Comparison of ENCODE assay signal across 8 mouse cellular contexts in genomic region chr8:111939516-111940142, GRCm38 (mm10). TPM values are rescaled to one million over a fixed set of nuclear protein-coding genes. Genes with fewer than 3 reads are reported as not detected.
DNase-seq lines count a peak whose midpoint lies in the region; ATAC-seq and TF ChIP-seq lines count a peak whose summit lies in the region.

No protein-coding gene starts in this region.

- H3K27me3 ChIP-seq in forebrain, embryonic 12.5 days: no peaks in the 10 kb centered on the region
- no peaks in the 10 kb centered on the region for H3K27me3 ChIP-seq in hindbrain, embryonic 10.5 days (ENCODE audit: insufficient read depth, poor library complexity, severe bottlenecking)
- H3K27me3 ChIP-seq in limb, embryonic 14.5 days (ENCODE audit: control insufficient read depth, insufficient read depth, low read length): no peaks in the 10 kb centered on the region
- no peaks in the 10 kb centered on the region for H3K27me3 ChIP-seq in midbrain, embryonic 14.5 days (ENCODE audit: control insufficient read depth, insufficient read depth, low read length)

- H3K36me3 ChIP-seq in forebrain, embryonic 12.5 days (replicated peaks): peaks cover 25% of the 10 kb centered on the region
- H3K36me3 ChIP-seq in hindbrain, embryonic 10.5 days: peaks cover 28% of the 10 kb centered on the region
- peaks cover 16% of the 10 kb centered on the region for H3K36me3 ChIP-seq in limb, embryonic 14.5 days (ENCODE audit: control insufficient read depth, insufficient read depth, low read length)
- H3K36me3 ChIP-seq in midbrain, embryonic 14.5 days (ENCODE audit: control insufficient read depth, insufficient read depth, low read length): peaks cover 22% of the 10 kb centered on the region

- peak overlapping the region; percentile 94 for H3K9ac ChIP-seq in forebrain, embryonic 12.5 days
- H3K9ac ChIP-seq in limb, embryonic 14.5 days (ENCODE audit: low read depth, low read length, severe bottlenecking): peak overlapping the region; percentile 12
- peak overlapping the region; percentile 29; the same call in 1 of the 2 replicates for H3K9ac ChIP-seq in midbrain, embryonic 14.5 days (replicated peaks; ENCODE audit: low read length)

- peak overlapping the region; percentile 75 for H3K4me2 ChIP-seq in forebrain, embryonic 12.5 days
- H3K4me2 ChIP-seq in limb, embryonic 14.5 days (replicated peaks; ENCODE audit: low read depth, low read length, severe bottlenecking): peak overlapping the region; percentile 91
- H3K4me2 ChIP-seq in midbrain, embryonic 14.5 days (ENCODE audit: low read length): peak overlapping the region; percentile 91

- no peak overlapping the region for H3K27ac ChIP-seq in forebrain, embryonic 12.5 days
- H3K27ac ChIP-seq in hindbrain, embryonic 10.5 days: peak overlapping the region; percentile 92
- H3K27ac ChIP-seq in limb, embryonic 14.5 days (replicated peaks; ENCODE audit: low read depth, low read length): 0 out of 2 replicates have a peak overlapping the region, but pooled peaks have one; percentile 0
- H3K27ac ChIP-seq in midbrain, embryonic 14.5 days (replicated peaks; ENCODE audit: low read depth, low read length): peak overlapping the region; percentile 55; the same call in 1 of the 2 replicates

- peaks cover 22% of the 10 kb centered on the region for H3K4me1 ChIP-seq in forebrain, embryonic 12.5 days
- peaks cover 21% of the 10 kb centered on the region for H3K4me1 ChIP-seq in hindbrain, embryonic 10.5 days (replicated peaks)
- peaks cover 12% of the 10 kb centered on the region for H3K4me1 ChIP-seq in limb, embryonic 14.5 days (ENCODE audit: control insufficient read depth, insufficient read depth, low read length)
- H3K4me1 ChIP-seq in midbrain, embryonic 14.5 days (ENCODE audit: control insufficient read depth, insufficient read depth, low read length): peaks cover 14% of the 10 kb centered on the region

- peak; percentile 65 for ATAC-seq in forebrain, embryonic 12.5 days (ENCODE audit: low FRiP score)
- peak; percentile 28 for ATAC-seq in limb, embryonic 14.5 days (ENCODE audit: low FRiP score, low read depth)
- ATAC-seq in midbrain, embryonic 14.5 days (ENCODE audit: low FRiP score, low TSS enrichment): peak; percentile 48

- DNase-seq in gastrocnemius, adult 18-20 months (ENCODE audit: low spot score): peak; percentile 52
- DNase-seq in gastrocnemius, postnatal 4 days (ENCODE audit: low spot score in 2 of 2): no peak
- peak; percentile 77 for DNase-seq in c-Kit-negative CD71-positive TER-119-positive erythroid progenitor cells, embryonic 14.5 days (ENCODE audit: low read depth, low spot score)
- peak; percentile 15 for DNase-seq in hindbrain, embryonic 10.5 days (ENCODE audit: low spot score)
- DNase-seq in limb, embryonic 14.5 days (ENCODE audit: low spot score): peak; percentile 16
- DNase-seq in midbrain, embryonic 14.5 days: peak; percentile 20
- DNase-seq in testis, postnatal 10 days (ENCODE audit: low spot score): peak; percentile 50

- WGBS in forebrain, embryonic 12.5 days: 12% methylated on average over 10 of the region's 10 CpGs
- 14% methylated on average over 10 of the region's 10 CpGs for WGBS in hindbrain, embryonic 10.5 days
- WGBS in limb, embryonic 14.5 days: 8% methylated on average over 10 of the region's 10 CpGs
- 11% methylated on average over 10 of the region's 10 CpGs for WGBS in midbrain, embryonic 14.5 days

- no peak for TF ChIP-seq POLR2A in limb, embryonic 14.5 days (IDR thresholded peaks at IDR 0.05; ENCODE audit: borderline replicate concordance, extremely low read depth, insufficient read depth, insufficient read length)

- peak overlapping the region; percentile 99 for H3K4me3 ChIP-seq in forebrain, embryonic 12.5 days (replicated peaks)
- H3K4me3 ChIP-seq in hindbrain, embryonic 10.5 days: peak overlapping the region; percentile 96
- peak overlapping the region; percentile 87 for H3K4me3 ChIP-seq in limb, embryonic 14.5 days (replicated peaks; ENCODE audit: low read length)
- H3K4me3 ChIP-seq in midbrain, embryonic 14.5 days (replicated peaks; ENCODE audit: low read depth, low read length): peak overlapping the region; percentile 99

- no peaks in the 10 kb centered on the region for H3K9me3 ChIP-seq in forebrain, embryonic 12.5 days
- no peaks in the 10 kb centered on the region for H3K9me3 ChIP-seq in hindbrain, embryonic 10.5 days
- H3K9me3 ChIP-seq in limb, embryonic 14.5 days (ENCODE audit: control insufficient read depth, low read length): no peaks in the 10 kb centered on the region
- no peaks in the 10 kb centered on the region for H3K9me3 ChIP-seq in midbrain, embryonic 14.5 days (ENCODE audit: control insufficient read depth, low read length)

RNA-seq across cellular contexts. Expression of gene Gabarapl2, which starts 0.9 kb away (rescaled TPM):
- total RNA-seq in gastrocnemius, adult 18-20 months (2021): 100 to 1,000 TPM in 1 of 2 experiments, 10 to 100 TPM in 1; 91.4 to 110 TPM
- 10 to 100 TPM; 72.7 to 74.9 TPM for total RNA-seq in gastrocnemius, postnatal 4 days (2021)
- polyA plus RNA-seq in forebrain, embryonic 12.5 days (2016; fragmentation: Nextera tagmentation; extraction: Ambion mirVana): 336 and 356 TPM in 2 replicates
- 235 and 314 TPM in 2 replicates for polyA plus RNA-seq in hindbrain, embryonic 10.5 days (2016; fragmentation: Nextera tagmentation; extraction: Ambion mirVana)
- 55.6 and 56.6 TPM in 2 replicates for polyA plus RNA-seq in limb, embryonic 14.5 days (2012; rRNA removed)
- 148 and 163 TPM in 2 replicates for polyA plus RNA-seq in limb, embryonic 14.5 days (2014; fragmentation: Nextera tagmentation; extraction: Ambion mirVana)
- polyA plus RNA-seq in midbrain, embryonic 14.5 days (2014; fragmentation: Nextera tagmentation; extraction: Ambion mirVana): 490 and 510 TPM in 2 replicates

RNA-seq across cellular contexts. Expression of gene Tmem231, which starts 5.9 kb away (rescaled TPM):
- total RNA-seq in gastrocnemius, adult 18-20 months (2021): 1 to 10 TPM in 1 of 2 experiments, under 1 TPM in 1; 0.91 to 1.0 TPM
- total RNA-seq in gastrocnemius, postnatal 4 days (2021): 1 to 10 TPM; 3.4 to 3.9 TPM
- polyA plus RNA-seq in forebrain, embryonic 12.5 days (2016; fragmentation: Nextera tagmentation; extraction: Ambion mirVana): 18.6 and 18.7 TPM in 2 replicates
- 24.4 and 27.4 TPM in 2 replicates for polyA plus RNA-seq in hindbrain, embryonic 10.5 days (2016; fragmentation: Nextera tagmentation; extraction: Ambion mirVana)
- 16.3 and 19.8 TPM in 2 replicates for polyA plus RNA-seq in limb, embryonic 14.5 days (2012; rRNA removed)
- polyA plus RNA-seq in limb, embryonic 14.5 days (2014; fragmentation: Nextera tagmentation; extraction: Ambion mirVana): 15.7 and 17.9 TPM in 2 replicates
- polyA plus RNA-seq in midbrain, embryonic 14.5 days (2014; fragmentation: Nextera tagmentation; extraction: Ambion mirVana): 14.8 and 16.7 TPM in 2 replicates

RNA-seq across cellular contexts. Expression of gene Chst5, which starts 29.4 kb away (rescaled TPM):
- total RNA-seq in gastrocnemius, adult 18-20 months (2021): under 1 TPM in 1 of 2 experiments, not detected in 1; 0.09 TPM
- 1 to 10 TPM; 3.4 to 4.7 TPM for total RNA-seq in gastrocnemius, postnatal 4 days (2021)
- 1.5 and 1.7 TPM in 2 replicates for polyA plus RNA-seq in forebrain, embryonic 12.5 days (2016; fragmentation: Nextera tagmentation; extraction: Ambion mirVana)
- 4.6 and 4.9 TPM in 2 replicates for polyA plus RNA-seq in hindbrain, embryonic 10.5 days (2016; fragmentation: Nextera tagmentation; extraction: Ambion mirVana)
- 11.7 and 17.0 TPM in 2 replicates for polyA plus RNA-seq in limb, embryonic 14.5 days (2012; rRNA removed)
- 12.1 and 12.2 TPM in 2 replicates for polyA plus RNA-seq in limb, embryonic 14.5 days (2014; fragmentation: Nextera tagmentation; extraction: Ambion mirVana)
- polyA plus RNA-seq in midbrain, embryonic 14.5 days (2014; fragmentation: Nextera tagmentation; extraction: Ambion mirVana): 3.1 and 3.2 TPM in 2 replicates

RNA-seq across cellular contexts. Expression of gene Adat1, which starts 52.5 kb away (rescaled TPM):
- total RNA-seq in gastrocnemius, adult 18-20 months (2021): 1 to 10 TPM; 1.6 to 2.1 TPM
- total RNA-seq in gastrocnemius, postnatal 4 days (2021): 1 to 10 TPM; 2.6 to 2.7 TPM
- 12.6 and 13.0 TPM in 2 replicates for polyA plus RNA-seq in forebrain, embryonic 12.5 days (2016; fragmentation: Nextera tagmentation; extraction: Ambion mirVana)
- 12.1 and 15.5 TPM in 2 replicates for polyA plus RNA-seq in hindbrain, embryonic 10.5 days (2016; fragmentation: Nextera tagmentation; extraction: Ambion mirVana)
- 11.4 and 12.2 TPM in 2 replicates for polyA plus RNA-seq in limb, embryonic 14.5 days (2012; rRNA removed)
- polyA plus RNA-seq in limb, embryonic 14.5 days (2014; fragmentation: Nextera tagmentation; extraction: Ambion mirVana): 6.1 and 6.8 TPM in 2 replicates
- polyA plus RNA-seq in midbrain, embryonic 14.5 days (2014; fragmentation: Nextera tagmentation; extraction: Ambion mirVana): 5.3 and 5.6 TPM in 2 replicates

Comparison
In these comparisons a context has a peak if more than half of its experiments do, and no peak if none do; other contexts are left out.
1. DNase-seq: peak in gastrocnemius, adult 18-20 months (single experiment), c-Kit-negative CD71-positive TER-119-positive erythroid progenitor cells, embryonic 14.5 days (single experiment), hindbrain, embryonic 10.5 days (single experiment), limb, embryonic 14.5 days (single experiment), midbrain, embryonic 14.5 days (single experiment) and testis, postnatal 10 days (single experiment); none in gastrocnemius, postnatal 4 days (0 of 2).
2. H3K9ac ChIP-seq: peak in every context shown above with its lines; median percentile 94 in forebrain, embryonic 12.5 days; 29 in midbrain, embryonic 14.5 days; 12 in limb, embryonic 14.5 days.
3. Peak in every context shown above with its lines, with median percentiles within 50 percentile points of each other: ATAC-seq, H3K4me2 ChIP-seq and H3K4me3 ChIP-seq.